Mouse (Mus musculus) liver, postnatal 0 days (tissue): ENCODE measurements around the gene Rpgrip1. TPM values are rescaled to one million over a fixed set of nuclear protein-coding genes. Genes with fewer than 3 reads are reported as not detected.
A peak's percentile ranks its signal among the peaks of the same experiment; 100 is the strongest.
"Not testable (repeated sequence)": the region's sequence is repeated elsewhere in the genome, so short reads cannot be mapped to it uniquely, and the experiment has no call there.

Experiments
- ATAC-seq: fragments of 200-750 bp; cut with Nextera tagmentation; 2 replicates; pipeline ENCODE4 v1.8.0; 2017; ENCODE audit warnings: mild to moderate bottlenecking, moderate library complexity
- DNase-seq: peaks from one replicate; pipeline ENCODE4 v3.0.0-alpha.2; 2016
- H3K27ac ChIP-seq: fragments of 300-500 bp; sonication (generic); 2 replicates; pipeline ENCODE4 v1.5.1; 2014; ENCODE audit warnings: antibody characterized with exemption, moderate library complexity, mild to moderate bottlenecking, low read depth
- H3K27me3 ChIP-seq: fragments of 300-500 bp; sonication (generic); 2 replicates; pipeline ENCODE4 v1.6.1; 2014; ENCODE audit warnings: low read length, control low read depth, mixed read lengths; ENCODE audit not compliant: insufficient read depth
- H3K36me3 ChIP-seq: fragments of 300-500 bp; sonication (generic); replicated peaks from 2 replicates; pipeline ENCODE4 v1.6.1; 2014; ENCODE audit warnings: mild to moderate bottlenecking, control low read depth, low read length, moderate library complexity, mixed read lengths; ENCODE audit not compliant: insufficient read depth
- H3K4me1 ChIP-seq: fragments of 300-500 bp; sonication (generic); 2 replicates; pipeline ENCODE4 v1.6.1; 2014; ENCODE audit warnings: antibody characterized with exemption, mild to moderate bottlenecking, control low read depth; ENCODE audit not compliant: insufficient read depth
- H3K4me2 ChIP-seq: fragments of 300-500 bp; sonication (generic); 2 replicates; pipeline ENCODE4 v1.6.1; 2014; ENCODE audit warnings: low read depth, mild to moderate bottlenecking, low read length, moderate library complexity, mixed read lengths
- H3K4me3 ChIP-seq: fragments of 300-500 bp; sonication (generic); 2 replicates; pipeline ENCODE4 v1.5.1; 2014; ENCODE audit warnings: low read depth, low read length
- H3K9ac ChIP-seq: fragments of 300-500 bp; sonication (generic); replicated peaks from 2 replicates; pipeline ENCODE4 v1.6.1; 2014; ENCODE audit warnings: mild to moderate bottlenecking, moderate library complexity
- H3K9me3 ChIP-seq: fragments of 300-500 bp; sonication (generic); 2 replicates; pipeline ENCODE4 v1.6.1; 2016; ENCODE audit warnings: mild to moderate bottlenecking, control low read depth, low read length, mixed read lengths
- CTCF ChIP-seq: sonication (generic); IDR thresholded peaks from 2 replicates; pipeline ENCODE4 v1.5.1; 2016; ENCODE audit warnings: antibody characterized with exemption, low read depth
- EP300 ChIP-seq: IDR thresholded peaks from 2 replicates; pipeline ENCODE4 v1.6.1; 2016; ENCODE audit warnings: antibody characterized with exemption, low read depth, mild to moderate bottlenecking
- WGBS: fragments of 180-500 bp; shearing (Covaris S2); extraction: QIAGEN DNeasy Blood & Tissue Kit; methylation state at CpG from one replicate; pipeline ENCODE4 v1.1.7; 2014; ENCODE audit not compliant: insufficient replicate concordance; 5-methylcytosine and 5-hydroxymethylcytosine counted together
- polyA plus RNA-seq: library from polyadenylated mRNA; unstranded; fragments of >200 nt; fragmentation: Nextera tagmentation; extraction: Ambion mirVana; gene quantifications from 2 replicates; pipeline ENCODE4 v1.2.1, GENCODE M21; 2015

The Rpgrip1 gene
- polyA plus RNA-seq, 1 experiment from 2014 or later = 30.7 TPM

DNA sequence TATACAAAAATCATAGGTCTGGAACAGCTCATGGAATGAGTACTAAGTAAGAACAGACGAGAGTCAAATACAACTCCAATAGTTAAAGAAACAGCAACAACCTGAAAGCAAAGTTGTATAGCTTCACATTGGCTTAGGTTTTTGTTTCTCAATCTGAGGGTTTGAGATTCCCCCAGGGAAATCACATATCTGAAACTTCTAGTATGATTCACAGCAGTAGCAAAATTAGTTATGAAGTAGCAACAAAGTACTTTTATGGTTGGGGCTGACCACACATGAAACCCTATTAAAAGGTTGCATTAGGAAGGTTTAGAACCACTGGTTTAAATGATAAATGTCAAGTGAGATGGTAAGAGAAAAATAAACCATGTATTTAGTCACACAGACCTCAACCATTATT lies 16.0 kb upstream of the Rpgrip1 start:
- no peak overlapping the region for H3K27ac ChIP-seq
- no peak overlapping the region for H3K4me2 ChIP-seq
- ATAC-seq = no peak
- H3K27me3 ChIP-seq = no peaks in the 10 kb centered on the region
- peaks cover 73% of the 10 kb centered on the region for H3K36me3 ChIP-seq
- WGBS = 78% methylated on average over 1 of the region's 1 CpGs
- H3K4me3 ChIP-seq = no peak overlapping the region
- no peaks in the 10 kb centered on the region for H3K9me3 ChIP-seq
- H3K9ac ChIP-seq = no peak overlapping the region
- DNase-seq = no peak
- TF ChIP-seq EP300 = no peak
- TF ChIP-seq CTCF = no peak
- peaks cover 5% of the 10 kb centered on the region for H3K4me1 ChIP-seq

- not testable (repeated sequence) for ATAC-seq, H3K27me3 ChIP-seq, H3K9ac ChIP-seq, DNase-seq, H3K9me3 ChIP-seq, H3K4me2 ChIP-seq, H3K4me3 ChIP-seq, H3K27ac ChIP-seq
- Histone ChIP-seq H3K4me1 (peaks cover 18% of the 10 kb centered on the region), H3K36me3 (peaks cover 61% of the 10 kb centered on the region)
- 93% methylated on average over 3 of the region's 3 CpGs for WGBS
Observed at GRCm38 (mm10) chr14:52097191-52097590, 13.3 kb upstream of the Rpgrip1 start.

DNA sequence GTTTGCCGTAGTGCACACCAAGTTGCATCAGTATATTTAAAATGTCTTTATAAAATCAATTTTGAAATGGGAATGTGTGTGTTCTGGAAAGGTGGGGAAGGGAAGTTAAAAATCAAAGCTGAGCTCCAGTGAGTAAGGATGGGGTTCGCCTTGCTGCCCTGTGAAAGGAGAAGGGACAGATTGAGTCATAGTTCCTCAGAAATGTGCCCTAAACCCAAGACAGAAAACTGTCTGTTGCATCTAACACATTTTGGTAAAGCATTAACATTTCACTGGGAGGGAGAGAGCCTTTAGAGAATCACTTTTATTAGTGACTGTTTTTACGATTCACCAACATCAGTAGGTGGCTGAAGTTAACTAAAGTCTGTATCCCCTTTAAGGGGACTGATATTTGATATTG lies 12.1 kb upstream of the Rpgrip1 start:
- not testable (repeated sequence) for H3K27ac ChIP-seq, H3K4me3 ChIP-seq, ATAC-seq, H3K4me2 ChIP-seq, DNase-seq, H3K9ac ChIP-seq, H3K27me3 ChIP-seq, H3K9me3 ChIP-seq
- H3K36me3 ChIP-seq = peaks cover 51% of the 10 kb centered on the region
- H3K4me1 ChIP-seq = peaks cover 21% of the 10 kb centered on the region
- 67% methylated on average over 3 of the region's 3 CpGs for WGBS

DNA sequence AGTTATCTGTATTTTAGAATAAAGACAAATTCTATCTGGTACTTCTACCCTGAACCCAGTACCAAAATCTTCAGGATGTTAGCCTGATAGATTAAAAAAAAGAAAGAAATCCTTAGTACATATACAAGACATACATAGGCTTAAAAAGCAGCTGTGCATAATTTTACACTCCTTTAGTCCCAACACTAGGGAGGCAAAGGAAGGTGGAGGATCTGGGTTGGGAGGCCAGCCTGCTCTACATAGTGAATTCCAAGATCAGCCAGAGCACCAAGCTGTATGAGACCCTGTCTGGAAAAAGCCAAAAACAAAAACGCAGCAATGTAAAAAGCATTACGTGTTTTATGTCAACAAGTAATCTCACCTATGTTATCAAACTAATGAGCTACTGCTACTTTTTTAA lies 10.9 kb upstream of the Rpgrip1 start:
- no peak for TF ChIP-seq CTCF
- no peak for TF ChIP-seq EP300
- no peaks in the 10 kb centered on the region for H3K27me3 ChIP-seq
- no peak overlapping the region for H3K9ac ChIP-seq
- H3K4me1 ChIP-seq = peaks cover 23% of the 10 kb centered on the region
- 0 out of 2 replicates have a peak overlapping the region, but pooled peaks have one; percentile 91 for H3K4me3 ChIP-seq
- no peaks in the 10 kb centered on the region for H3K9me3 ChIP-seq
- H3K27ac ChIP-seq = no peak overlapping the region
- peak overlapping the region; percentile 75 for H3K4me2 ChIP-seq
- 72% methylated on average over 2 of the region's 2 CpGs for WGBS
- H3K36me3 ChIP-seq = peaks cover 43% of the 10 kb centered on the region
- DNase-seq (no peak), ATAC-seq (no peak)

DNA sequence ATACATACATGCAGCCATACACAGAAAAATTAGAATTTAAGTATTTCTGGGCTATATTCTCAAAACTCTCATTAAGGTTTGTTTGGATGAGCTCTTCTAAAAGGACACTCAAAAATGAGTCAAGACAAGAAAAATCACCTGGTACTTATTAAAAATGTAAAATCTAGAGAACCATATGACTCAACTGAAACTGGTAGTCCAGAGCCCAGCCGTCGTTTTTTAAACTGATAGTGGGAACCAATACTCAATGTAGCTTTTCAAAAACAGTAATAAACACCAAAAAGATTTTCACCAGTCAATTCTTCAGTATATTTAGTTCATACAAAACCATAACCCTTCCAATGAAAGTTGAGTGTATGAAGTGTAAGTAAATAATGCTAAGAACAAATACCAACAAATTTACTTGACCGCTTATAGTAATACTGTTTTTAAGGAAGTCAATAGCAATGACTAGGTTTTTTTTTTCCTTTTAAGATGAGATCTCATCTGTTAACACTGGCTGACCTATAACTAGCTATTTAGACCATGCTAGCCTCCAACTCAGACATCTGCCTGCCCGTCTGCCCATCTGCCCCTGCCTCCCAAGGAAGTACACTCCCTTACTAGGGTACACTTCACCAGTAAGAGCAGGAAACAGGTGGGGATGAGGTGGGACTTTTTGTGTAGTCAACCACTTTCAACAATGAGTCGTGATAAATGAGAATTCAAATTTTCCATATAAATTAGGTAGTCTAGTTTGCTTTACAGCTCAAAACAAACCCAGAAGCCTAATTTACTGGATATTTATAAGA lies 10.1 kb upstream of the Rpgrip1 start:
- WGBS = 40% methylated on average over 5 of the region's 5 CpGs
- H3K27ac ChIP-seq = no peak overlapping the region
- no peak for ATAC-seq

GRCm38 (mm10) chr14:52101285-52102157 lies 9.0 kb upstream of the Rpgrip1 start:
- no peaks in the 10 kb centered on the region for H3K9me3 ChIP-seq
- peaks cover 35% of the 10 kb centered on the region for H3K4me1 ChIP-seq
- DNase-seq (no peak), ATAC-seq (no peak)
- H3K27ac ChIP-seq = no peak overlapping the region
- 28% methylated on average over 1 of the region's 1 CpGs for WGBS
- H3K9ac ChIP-seq = peak overlapping the region; percentile 100; the same call in 1 of the 2 replicates
- H3K27me3 ChIP-seq = no peaks in the 10 kb centered on the region
- TF ChIP-seq CTCF (peak; percentile 10; the same call in 1 of the 2 replicates), EP300 (no peak)
- H3K36me3 ChIP-seq = peaks cover 26% of the 10 kb centered on the region
- peak overlapping the region; percentile 75 for H3K4me2 ChIP-seq
- H3K4me3 ChIP-seq = peak overlapping the region; percentile 91

More for the DNA sequence above, 10.1 kb upstream of the Rpgrip1 start:
- peak overlapping the region; percentile 75 for H3K4me2 ChIP-seq
- no peak for DNase-seq
- TF ChIP-seq CTCF (no peak), EP300 (no peak)
- H3K9me3 ChIP-seq = no peaks in the 10 kb centered on the region
- H3K9ac ChIP-seq = peak overlapping the region; percentile 48; the same call in 1 of the 2 replicates
- no peaks in the 10 kb centered on the region for H3K27me3 ChIP-seq
- peaks cover 36% of the 10 kb centered on the region for H3K36me3 ChIP-seq
- peak overlapping the region; percentile 91; the same call in 1 of the 2 replicates for H3K4me3 ChIP-seq
- peaks cover 28% of the 10 kb centered on the region for H3K4me1 ChIP-seq
